Mouse (Mus musculus) kidney, postnatal 0 days (tissue): ENCODE data around the gene Dna2. TPM values are rescaled to one million over a fixed set of nuclear protein-coding genes. Genes with fewer than 3 reads are reported as not detected.
A peak's percentile ranks its signal among the peaks of the same experiment; 100 is the strongest.
"Not testable (repeated sequence)": the region's sequence is repeated elsewhere in the genome, so short reads cannot be mapped to it uniquely, and the experiment has no call there.

ENCODE experiments used
- ATAC-seq: fragments of 200-750 bp; cut with Nextera tagmentation; replicated peaks from 2 replicates; pipeline ENCODE4 v1.8.0; 2017; ENCODE audit warnings: low read depth, moderate number of reproducible peaks, moderate TSS enrichment, moderate library complexity; ENCODE audit not compliant: low FRiP score
- DNase-seq: peaks from one replicate; pipeline ENCODE4 v3.0.0-alpha.2; 2016; ENCODE audit warnings: low spot score
- H3K27ac ChIP-seq: fragments of 300-500 bp; sonication (generic); 2 replicates; pipeline ENCODE4 v1.5.1; 2014; ENCODE audit warnings: mild to moderate bottlenecking
- H3K27me3 ChIP-seq: fragments of 300-500 bp; sonication (generic); 2 replicates; pipeline ENCODE4 v1.6.1; 2014; ENCODE audit warnings: low read length, mixed read lengths; ENCODE audit not compliant: insufficient read depth
- H3K36me3 ChIP-seq: fragments of 300-500 bp; sonication (generic); 2 replicates; pipeline ENCODE4 v1.6.1; 2014; ENCODE audit warnings: low read length, mixed read lengths; ENCODE audit not compliant: insufficient read depth
- H3K4me1 ChIP-seq: fragments of 300-500 bp; sonication (generic); replicated peaks from 2 replicates; pipeline ENCODE4 v1.6.1; 2014; ENCODE audit warnings: antibody characterized with exemption, low read length, mixed read lengths; ENCODE audit not compliant: insufficient read depth
- H3K4me2 ChIP-seq: fragments of 300-500 bp; sonication (generic); 2 replicates; pipeline ENCODE4 v1.6.1; 2014; ENCODE audit warnings: mild to moderate bottlenecking, low read length, moderate library complexity, mixed read lengths
- H3K4me3 ChIP-seq: fragments of 300-500 bp; sonication (generic); replicated peaks from 2 replicates; pipeline ENCODE4 v1.5.1; 2014; ENCODE audit warnings: low read depth, low read length
- H3K9ac ChIP-seq: fragments of 300-500 bp; sonication (generic); 2 replicates; pipeline ENCODE4 v1.6.1; 2014; ENCODE audit warnings: low read depth, low read length
- H3K9me3 ChIP-seq: fragments of 300-500 bp; sonication (generic); replicated peaks from 2 replicates; pipeline ENCODE4 v1.6.1; 2016; ENCODE audit warnings: low read length, inconsistent platforms, mixed read lengths
- CTCF ChIP-seq: IDR thresholded peaks from 2 replicates; pipeline ENCODE4 v1.5.1; 2016; ENCODE audit warnings: antibody characterized with exemption, low read depth, mild to moderate bottlenecking, moderate library complexity
- WGBS: fragments of 180-500 bp; shearing (Covaris S2); extraction: QIAGEN DNeasy Blood & Tissue Kit; methylation state at CpG from one replicate; pipeline ENCODE4 v1.1.7; 2014; 5-methylcytosine and 5-hydroxymethylcytosine counted together
- polyA plus RNA-seq: library from polyadenylated mRNA; unstranded; fragments of >200 nt; fragmentation: Nextera tagmentation; extraction: Ambion mirVana; gene quantifications from 2 replicates; pipeline ENCODE4 v1.2.1, GENCODE M21; 2015

Gene Dna2
- polyA plus RNA-seq, 1 experiment from 2014 or later: 9.0 TPM

DNA sequence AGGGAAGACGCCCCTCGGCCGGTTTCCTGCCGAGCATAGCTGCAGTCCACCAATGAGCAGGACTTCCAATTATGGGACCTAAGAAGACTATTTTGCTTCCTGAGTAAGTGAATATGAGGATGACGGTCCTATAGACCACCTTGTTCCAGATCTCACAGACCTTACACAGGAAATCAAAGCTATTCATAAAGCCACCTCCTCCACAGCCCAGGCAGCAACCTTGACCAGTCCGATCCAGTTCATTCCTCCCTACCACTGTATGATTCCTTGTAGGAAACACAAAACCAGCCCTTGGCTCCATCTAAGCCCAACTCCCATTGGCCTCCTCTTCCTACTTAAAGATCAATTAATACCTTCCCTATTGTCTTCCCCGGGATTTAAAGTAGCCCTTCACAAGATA, 40.5 kb upstream of the Dna2 start:
- WGBS: 81% methylated on average over 7 of the region's 7 CpGs

DNA sequence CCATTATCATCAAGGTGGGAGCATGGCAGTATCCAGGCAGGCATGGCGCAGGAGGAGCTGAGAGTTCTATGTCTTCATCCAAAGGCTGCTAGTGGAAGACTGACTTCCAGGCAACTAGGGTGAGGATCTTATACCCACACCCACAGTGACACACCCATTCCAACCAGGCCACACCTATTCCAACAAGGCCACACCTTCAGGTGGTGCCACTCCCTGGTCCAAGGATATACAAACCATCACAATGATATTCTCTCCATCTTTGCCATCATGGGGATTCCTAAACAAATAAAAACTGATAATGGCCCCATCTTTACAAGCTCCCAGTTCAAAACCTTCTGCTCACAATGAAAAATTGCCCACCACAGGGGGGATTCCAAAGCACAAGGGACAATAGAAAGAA, 37.9 kb upstream of the Dna2 start, which contains the start of gene Tet1:
Gene Tet1, minus strand, starts transcription at position 101 of the 400 bp plus-strand sequence.
- H3K27ac ChIP-seq, H3K36me3 ChIP-seq, ATAC-seq, H3K4me3 ChIP-seq, DNase-seq, H3K9me3 ChIP-seq, H3K9ac ChIP-seq, H3K27me3 ChIP-seq, H3K4me1 ChIP-seq, H3K4me2 ChIP-seq: not testable (repeated sequence)
- no CpG with 5 or more reads among the region's 1 CpGs for WGBS

More for the DNA sequence above, 40.5 kb upstream of the Dna2 start:
- H3K27me3 ChIP-seq: no peaks in the 10 kb centered on the region
- no peak for TF ChIP-seq CTCF
- ATAC-seq: no peak
- H3K36me3 ChIP-seq: no peaks in the 10 kb centered on the region
- no peaks in the 10 kb centered on the region for H3K9me3 ChIP-seq
- no peak for DNase-seq
- H3K4me2 ChIP-seq: no peak overlapping the region
- no peak overlapping the region for H3K9ac ChIP-seq
- no peak overlapping the region for H3K27ac ChIP-seq
- H3K4me1 ChIP-seq: no peaks in the 10 kb centered on the region
- no peak overlapping the region for H3K4me3 ChIP-seq

DNA sequence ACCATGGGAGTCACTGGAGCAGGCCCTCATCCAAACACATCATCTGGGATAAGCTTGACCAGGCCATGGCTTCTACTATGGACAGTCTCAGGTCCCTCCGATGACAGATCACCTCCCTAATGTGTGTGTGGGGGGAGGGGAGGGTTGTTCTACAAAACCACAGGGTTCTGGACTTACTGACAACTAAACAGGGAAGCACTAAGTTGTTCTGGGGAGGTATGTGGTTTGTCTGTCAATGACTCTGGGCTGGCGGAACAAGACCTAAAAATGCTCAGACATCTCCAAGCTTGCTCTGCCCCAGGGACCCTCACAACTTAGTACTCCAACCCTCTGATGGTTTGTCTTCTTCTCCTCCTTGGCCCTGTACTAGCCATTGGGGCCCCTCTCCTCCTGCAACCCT, 35.7 kb upstream of the Dna2 start:
- ATAC-seq (no peak), DNase-seq (no peak)
- H3K9me3 ChIP-seq: no peaks in the 10 kb centered on the region
- WGBS: 92% methylated on average over 2 of the region's 2 CpGs
- H3K4me1 ChIP-seq: no peaks in the 10 kb centered on the region
- no peaks in the 10 kb centered on the region for H3K27me3 ChIP-seq
- no peaks in the 10 kb centered on the region for H3K36me3 ChIP-seq
- H3K4me2 ChIP-seq: no peak overlapping the region
- no peak overlapping the region for H3K27ac ChIP-seq
- H3K4me3 ChIP-seq: no peak overlapping the region
- no peak for TF ChIP-seq CTCF
- H3K9ac ChIP-seq: no peak overlapping the region

DNA sequence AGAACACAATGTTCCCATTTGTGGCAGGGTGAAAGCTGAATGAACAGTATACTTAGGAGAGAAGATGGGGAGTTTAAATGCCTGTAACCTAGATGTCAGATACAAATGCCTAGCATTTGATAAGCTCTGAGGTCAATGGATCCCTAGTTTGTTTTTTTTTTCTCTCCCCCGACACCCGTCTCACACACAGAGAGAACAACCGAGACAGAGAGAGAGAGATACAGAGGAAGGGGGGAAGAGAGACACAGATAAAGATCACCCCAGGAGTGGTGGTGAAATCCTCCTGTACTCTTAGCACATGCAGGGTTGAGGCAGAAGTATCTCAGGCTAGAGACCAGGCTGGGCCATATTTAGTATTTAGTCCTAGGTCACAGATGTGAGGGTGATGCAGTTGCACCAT, 27.8 kb upstream of the Dna2 start:
- no peak for ATAC-seq
- H3K36me3 ChIP-seq: no peaks in the 10 kb centered on the region
- TF ChIP-seq CTCF: no peak

DNA sequence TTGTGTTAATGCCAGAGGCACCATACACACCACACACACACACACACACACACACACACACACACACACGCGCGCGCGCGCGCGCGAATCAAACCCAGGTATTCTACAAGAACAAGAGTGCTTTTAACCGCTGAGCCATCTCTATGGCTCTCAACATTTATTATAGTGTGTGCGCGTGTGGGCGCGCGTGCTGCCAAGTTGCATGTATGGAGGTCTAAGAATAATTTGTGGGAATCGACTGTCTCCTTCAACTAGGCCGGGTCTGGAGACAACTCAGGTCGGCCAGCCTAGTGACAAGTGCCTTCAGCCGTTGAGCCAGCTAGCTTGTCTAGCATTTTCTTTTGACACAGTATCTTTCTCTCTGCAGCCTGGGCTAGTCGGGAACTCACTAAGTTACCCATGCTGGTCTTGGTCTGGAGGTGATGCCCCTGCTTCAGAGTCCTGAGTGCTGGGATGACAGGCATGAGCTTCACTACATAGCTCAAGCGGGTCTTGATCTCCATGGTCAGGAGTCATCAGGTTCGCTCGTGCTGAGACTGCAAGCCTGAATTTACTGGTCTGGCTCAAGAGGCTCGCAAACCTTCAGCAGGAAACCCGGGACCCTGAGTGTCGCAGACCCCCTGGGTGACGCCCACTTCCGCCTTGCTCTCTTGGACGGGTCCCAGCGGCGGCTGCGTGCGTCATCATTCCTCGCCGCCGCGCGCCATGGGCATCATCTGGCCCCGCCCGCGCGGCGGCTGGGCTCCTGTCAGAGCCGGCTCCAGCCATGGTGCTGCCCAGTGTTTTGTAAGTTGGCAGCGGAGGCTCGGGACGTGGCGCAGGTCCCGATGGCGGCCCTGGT, 26.7 kb upstream of the Dna2 start, which contains the start of gene Slc25a16:
Gene Slc25a16, plus strand, starts transcription at position 709 of the 841 bp plus-strand sequence.
- peak within 1 kb of the TSS; percentile 92 for H3K27ac ChIP-seq
- no peak for TF ChIP-seq CTCF
- peak within 1 kb of the TSS; percentile 90 for H3K4me2 ChIP-seq
- no peaks in the 10 kb centered on the region for H3K27me3 ChIP-seq
- peaks cover 10% of the 10 kb centered on the region; the same call in 1 of the 2 replicates for H3K4me1 ChIP-seq
- H3K9ac ChIP-seq: peak within 1 kb of the TSS; percentile 92
- no peaks in the 10 kb centered on the region for H3K9me3 ChIP-seq
- ATAC-seq (peak; percentile 97), DNase-seq (peak; percentile 96)
- WGBS: 7% methylated on average over 50 of the region's 50 CpGs
- H3K4me3 ChIP-seq: peak within 1 kb of the TSS; percentile 95
- H3K36me3 ChIP-seq: no peaks in the 10 kb centered on the region

More for the DNA sequence above, 27.8 kb upstream of the Dna2 start:
- Histone ChIP-seq H3K4me3 (no peak overlapping the region), H3K9ac (no peak overlapping the region), H3K9me3 (no peaks in the 10 kb centered on the region), H3K4me2 (no peak overlapping the region), H3K27ac (no peak overlapping the region), H3K4me1 (peaks cover 10% of the 10 kb centered on the region; the same call in 1 of the 2 replicates), H3K27me3 (no peaks in the 10 kb centered on the region)
- 76% methylated on average over 3 of the region's 3 CpGs for WGBS
- no peak for DNase-seq

DNA sequence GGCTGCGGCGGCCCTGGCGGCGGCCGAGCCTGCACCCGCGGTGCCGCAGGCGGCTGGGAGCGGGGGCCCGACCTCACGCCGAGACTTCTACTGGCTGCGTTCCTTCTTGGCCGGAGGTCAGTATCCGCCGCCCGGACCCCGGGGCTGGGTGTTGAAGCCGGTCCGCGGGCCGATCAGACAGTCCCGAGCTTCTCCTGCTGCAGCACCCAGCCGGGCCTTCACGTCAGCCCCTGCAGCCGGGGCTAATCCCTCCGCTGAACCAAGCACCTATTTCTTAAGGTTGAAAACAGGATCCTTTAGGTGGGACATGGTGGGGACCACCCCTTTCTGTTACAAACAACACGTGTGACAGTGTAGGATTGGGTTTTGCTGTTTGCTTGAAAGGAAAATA, 26.1 kb upstream of the Dna2 start:
- Histone ChIP-seq H3K4me1 (peaks cover 10% of the 10 kb centered on the region; the same call in 1 of the 2 replicates), H3K36me3 (no peaks in the 10 kb centered on the region), H3K27ac (peak overlapping the region; percentile 92), H3K4me2 (peak overlapping the region; percentile 90), H3K27me3 (no peaks in the 10 kb centered on the region), H3K9ac (peak overlapping the region; percentile 92), H3K4me3 (peak overlapping the region; percentile 95), H3K9me3 (no peaks in the 10 kb centered on the region)
- WGBS: 0% methylated on average over 20 of the region's 29 CpGs
- DNase-seq: no peak
- ATAC-seq: peak; percentile 75
- no peak for TF ChIP-seq CTCF
